Mouse (Mus musculus) right cerebral cortex, postnatal 14 days (tissue): ENCODE measurements around the gene Etnppl.

Source experiments
- DNase-seq: peaks from one replicate; pipeline ENCODE4 v3.0.0; 2022

Etnppl gene

DNA sequence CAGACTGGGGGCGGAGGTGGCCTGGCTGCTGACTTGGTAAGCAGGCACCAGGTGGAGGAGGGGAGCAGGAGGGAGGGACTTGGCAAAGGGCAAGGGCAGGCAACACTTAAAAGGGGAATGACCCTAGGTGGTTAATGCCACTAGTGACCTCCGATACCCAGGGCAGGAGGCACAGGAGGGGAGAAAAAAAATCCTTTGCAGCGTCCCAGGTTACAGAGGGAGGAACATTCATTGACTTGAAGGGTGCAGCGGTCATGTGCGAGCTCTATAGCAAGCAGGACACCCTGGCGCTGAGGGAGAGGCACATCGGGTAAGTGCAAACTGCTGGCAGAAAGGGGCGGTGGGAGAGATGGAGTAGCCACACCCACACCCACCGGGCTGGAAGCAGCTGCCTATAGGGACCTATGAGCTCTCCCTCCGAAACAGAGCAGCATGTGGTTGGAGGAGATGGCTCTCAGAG lies at the start of gene Etnppl:
Etnppl (plus strand) TSS at position 10 of the 460 bp plus-strand sequence.
- no peak for DNase-seq

DNA sequence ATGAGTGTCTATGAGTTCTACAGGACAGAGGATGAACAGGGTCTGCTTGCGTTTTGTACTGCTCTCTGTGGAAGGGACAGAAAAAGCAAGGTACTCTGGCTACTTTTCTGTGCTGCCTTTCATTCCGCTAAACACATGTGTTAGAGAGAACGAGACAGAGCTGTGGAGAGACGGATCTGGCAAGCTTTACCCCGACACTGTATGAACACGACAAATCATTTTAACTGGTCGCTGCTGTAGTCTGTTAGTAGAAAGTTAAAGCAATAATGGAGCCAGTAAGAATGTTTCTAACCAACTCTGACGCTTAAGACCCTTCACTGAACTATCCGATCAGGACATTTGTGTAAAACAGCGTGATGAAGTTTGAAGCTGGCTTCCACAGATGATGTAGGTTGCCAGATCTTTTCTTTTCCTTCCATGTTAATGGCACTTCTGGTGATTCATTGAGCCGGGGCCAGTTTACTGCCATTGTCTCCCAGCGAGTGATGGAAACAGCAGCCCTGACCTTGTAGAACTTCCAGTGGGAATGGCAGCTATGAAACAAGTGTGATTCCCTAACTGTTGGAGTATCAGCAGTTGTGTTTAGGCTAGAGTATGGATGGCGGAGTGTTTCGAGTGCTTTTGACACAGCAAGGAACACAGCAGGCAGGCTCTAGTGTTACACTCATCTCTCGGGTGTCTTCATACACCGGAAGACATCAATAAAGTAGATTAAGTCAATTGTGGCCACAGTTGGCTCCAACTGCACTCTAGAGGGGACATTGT lies 48.7 kb upstream of the Etnppl start:
- DNase-seq, result no peak

DNA sequence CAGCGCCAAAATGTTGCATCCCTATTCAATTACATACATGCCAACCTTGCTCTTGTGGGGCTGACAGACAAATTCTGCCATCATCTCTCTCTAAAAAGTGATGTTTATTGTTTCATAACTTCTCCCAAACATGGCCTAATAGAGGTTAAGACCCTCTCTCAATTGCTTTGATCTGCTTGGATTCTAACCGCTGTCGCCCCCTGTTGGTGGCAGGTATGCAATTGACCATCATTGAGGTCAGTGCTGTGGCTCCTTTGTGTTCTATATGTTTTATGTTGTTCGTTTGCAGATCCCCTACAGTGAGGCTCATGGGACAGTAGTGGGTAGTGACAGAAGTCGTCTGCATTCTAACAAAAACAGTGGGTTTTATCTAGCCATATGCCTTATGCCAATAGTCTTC lies 44.0 kb upstream of the Etnppl start:
- no peak for DNase-seq

GRCm38 (mm10) chr3:130574652-130575051 lies 42.6 kb upstream of the Etnppl start:
- peak; percentile 49 for DNase-seq

DNA sequence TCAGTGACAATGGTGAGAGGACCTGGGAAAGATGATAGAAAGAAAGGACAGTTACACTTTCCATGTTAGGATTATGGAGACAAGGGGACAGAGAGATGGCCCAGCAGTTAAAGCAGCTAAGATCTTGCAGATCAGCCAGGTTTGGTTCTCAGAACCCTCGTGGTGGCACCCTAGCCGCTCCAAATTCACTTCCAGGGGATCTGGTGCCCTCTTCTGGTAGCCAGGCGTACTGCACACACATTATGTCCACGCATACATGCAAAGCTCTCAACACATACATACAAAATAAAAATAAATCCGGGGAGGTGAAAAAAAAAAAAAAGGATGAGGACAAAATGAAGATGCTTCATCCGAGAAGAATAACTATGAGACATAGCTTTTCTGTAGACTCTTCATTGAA lies 40.6 kb upstream of the Etnppl start:
- peak; percentile 27 for DNase-seq

- no peak for DNase-seq
Measured at GRCm38 (mm10) chr3:130579501-130579900, 37.7 kb upstream of the Etnppl start.

DNA sequence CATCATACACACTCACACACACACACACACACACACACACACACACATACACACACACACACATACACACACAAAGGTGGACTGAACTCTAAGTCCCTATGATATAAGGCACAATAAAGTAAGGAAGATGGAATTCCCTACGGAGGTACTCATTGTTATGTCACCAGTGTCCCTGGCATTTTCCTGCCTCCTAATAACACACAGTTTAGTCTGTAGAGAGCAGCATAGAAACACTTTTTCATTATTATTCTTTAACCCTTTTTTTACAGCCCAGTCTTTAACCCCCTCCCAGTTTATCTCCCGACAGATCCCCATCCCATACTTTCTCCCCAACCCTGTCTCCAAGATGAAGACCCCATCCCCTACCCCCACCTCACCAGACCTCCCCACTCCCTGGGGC lies 35.7 kb upstream of the Etnppl start:
- DNase-seq, result no peak

DNA sequence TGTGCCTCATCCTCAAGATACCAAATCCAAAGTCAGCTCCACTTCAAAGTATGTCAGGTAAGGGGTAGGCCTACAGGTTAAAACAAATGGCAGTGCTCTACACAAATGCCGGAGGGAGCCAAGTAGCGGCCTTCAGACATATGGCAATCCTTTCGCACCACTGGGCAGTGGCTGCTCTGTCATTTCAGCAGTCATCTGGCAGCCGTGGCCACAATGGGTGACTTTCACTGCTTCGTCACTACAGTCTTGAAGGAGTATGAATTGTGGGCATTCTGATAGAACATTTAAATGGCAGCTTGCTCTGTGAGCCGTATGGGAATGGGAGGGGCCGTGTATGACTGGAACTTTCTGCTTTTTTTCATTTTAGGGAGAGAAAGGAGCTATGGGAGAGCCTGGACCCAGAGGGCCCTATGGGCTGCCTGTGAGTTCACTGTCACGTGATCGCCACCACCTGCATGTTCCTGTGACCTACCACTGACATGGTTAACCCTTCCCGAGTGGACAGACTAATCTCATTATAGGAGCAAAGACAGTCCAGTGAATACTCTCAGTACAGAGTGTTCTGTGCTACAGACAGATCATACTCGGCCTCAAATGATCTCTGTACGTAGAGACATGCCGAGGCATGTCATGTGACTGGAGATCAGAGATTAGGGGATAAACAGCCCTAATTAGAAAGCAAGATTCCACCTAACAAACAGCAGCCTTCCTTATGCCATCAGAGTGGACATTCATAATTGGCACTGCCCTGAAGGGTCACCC lies 34.2 kb upstream of the Etnppl start:
- no peak for DNase-seq

- no peak for DNase-seq
Measured at GRCm38 (mm10) chr3:130584007-130584406, 33.2 kb upstream of the Etnppl start.

DNA sequence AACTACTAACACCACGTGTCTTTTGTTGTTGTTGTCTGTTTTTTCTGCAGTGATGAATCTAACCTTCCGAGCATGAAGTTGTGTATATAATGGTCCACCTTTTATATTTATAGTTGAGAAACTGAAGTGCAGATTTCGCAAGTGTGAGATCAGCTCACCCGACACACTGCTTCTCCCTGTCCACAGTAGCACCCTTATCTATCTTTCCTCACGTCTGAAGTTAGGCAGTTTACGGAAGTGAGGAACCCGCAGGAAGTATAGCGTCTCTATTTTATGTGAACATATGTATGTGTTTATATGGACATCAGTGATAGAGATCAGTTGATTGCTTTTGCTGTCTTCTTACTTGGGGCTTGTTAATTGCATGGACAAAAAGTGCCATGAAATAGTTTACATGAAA lies 22.2 kb upstream of the Etnppl start:
- DNase-seq, result no peak

- no peak for DNase-seq
Measured at GRCm38 (mm10) chr3:130601491-130601890, 15.8 kb upstream of the Etnppl start.

- DNase-seq, result no peak
Measured at GRCm38 (mm10) chr3:130607924-130608323, 9.3 kb upstream of the Etnppl start.

- no peak for DNase-seq
Measured at GRCm38 (mm10) chr3:130614444-130614843, 2.8 kb upstream of the Etnppl start.

DNA sequence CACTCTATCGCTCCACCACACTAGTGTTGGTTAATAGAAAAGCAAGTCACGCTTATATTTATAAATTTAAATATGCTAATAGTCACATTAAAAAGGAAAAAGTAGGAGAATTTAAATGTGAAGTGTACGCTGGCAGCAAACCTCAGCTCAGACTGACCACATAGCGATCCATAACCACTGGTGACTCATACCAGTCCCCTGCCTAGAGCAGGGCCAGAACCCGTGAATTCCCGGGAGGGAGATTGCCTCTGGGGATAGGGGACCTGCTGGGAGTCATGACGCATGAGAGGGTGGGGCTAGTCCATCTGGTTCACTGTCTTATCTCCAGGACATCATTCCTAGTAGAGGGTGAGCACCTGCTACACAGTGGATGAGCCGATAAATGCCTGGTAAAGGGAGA lies 1.6 kb upstream of the Etnppl start:
- no peak for DNase-seq

GRCm38 (mm10) chr3:130620517-130621146 lies 3.4 kb downstream of the Etnppl start:
- no peak for DNase-seq

GRCm38 (mm10) chr3:130628358-130628757 lies 11.1 kb downstream of the Etnppl start:
- DNase-seq, result no peak

- DNase-seq, result no peak
Measured at GRCm38 (mm10) chr3:130633859-130634258, 16.6 kb downstream of the Etnppl start.

DNA sequence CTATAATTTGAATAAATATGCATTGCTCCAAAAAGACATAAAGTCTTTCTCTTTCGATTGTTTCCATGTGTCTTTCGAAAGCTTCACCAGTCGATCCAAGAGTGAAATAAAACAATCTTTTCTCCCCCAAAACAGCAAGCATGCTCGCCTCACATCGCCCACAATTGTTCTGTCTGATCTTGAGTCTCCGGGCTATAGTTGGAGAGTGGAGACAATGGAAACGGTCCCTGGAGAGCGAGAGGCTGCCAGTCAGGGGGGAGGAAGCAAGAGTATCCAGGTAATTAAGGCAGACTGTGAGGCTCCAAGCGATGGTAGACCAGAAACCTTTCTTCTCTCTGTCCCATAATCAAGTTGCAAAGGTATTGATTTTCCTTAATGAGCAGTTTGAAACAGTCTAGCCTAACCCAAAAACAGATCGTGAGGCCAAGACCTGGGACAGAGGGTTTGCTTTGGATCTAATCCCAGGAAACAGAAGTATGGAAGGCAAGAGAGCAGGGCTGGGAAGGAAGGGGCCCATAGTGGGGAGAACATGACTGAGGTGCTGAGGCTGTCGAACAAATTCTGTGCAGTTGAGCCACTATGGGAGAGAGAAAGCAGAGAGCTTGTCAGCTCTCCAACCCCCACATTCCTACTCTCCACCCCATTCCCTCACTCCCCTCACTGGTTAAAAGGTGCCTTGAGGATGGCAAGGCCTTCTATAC lies 29.0 kb downstream of the Etnppl start:
- DNase-seq, result no peak

- DNase-seq, result no peak
Measured at GRCm38 (mm10) chr3:130649569-130649968, 32.3 kb downstream of the Etnppl start.

GRCm38 (mm10) chr3:130660619-130661018 lies 43.4 kb downstream of the Etnppl start:
- DNase-seq, result no peak

DNA sequence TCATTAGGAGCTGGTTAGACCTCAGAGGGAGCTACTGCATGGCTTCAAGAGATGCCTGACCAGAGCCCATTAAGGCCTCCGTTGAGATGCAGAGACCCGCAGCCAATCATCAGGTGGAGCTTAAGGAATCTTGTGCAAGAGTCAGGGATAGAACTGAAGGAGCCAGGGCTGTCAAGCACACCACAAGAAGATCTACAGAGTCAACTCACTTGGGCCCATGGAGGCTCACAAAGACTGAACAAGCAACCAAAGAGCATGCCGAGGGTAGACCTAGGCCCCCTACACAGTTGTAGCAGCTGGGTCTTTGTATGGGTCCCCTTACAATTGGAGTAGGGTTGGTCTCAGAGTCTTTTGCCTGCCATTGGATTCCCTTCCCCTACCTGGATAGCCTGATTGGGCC lies 45.2 kb downstream of the Etnppl start:
- no peak for DNase-seq

- no peak for DNase-seq
Measured at GRCm38 (mm10) chr3:130671291-130671690, 54.0 kb downstream of the Etnppl start.
